Mouse (Mus musculus) activated CD4-positive, CD25-positive, alpha-beta regulatory T cell, adult 4 months (primary cell): ENCODE data around the gene Vamp2. TPM values are rescaled to one million over a fixed set of nuclear protein-coding genes. Genes with fewer than 3 reads are reported as not detected.

ENCODE experiments used
- ATAC-seq: one replicate; pipeline ENCODE4 v1.8.0; 2017
- polyA plus RNA-seq, 2 experiments: library from polyadenylated mRNA; unstranded; fragments of 100-300 nt; shearing (Covaris generic); gene quantifications; one replicate each; pipeline ENCODE4 v1.2.1; 2017

Vamp2 gene
- polyA plus RNA-seq, result 10 to 100 TPM; 27.6 to 27.9 TPM

DNA sequence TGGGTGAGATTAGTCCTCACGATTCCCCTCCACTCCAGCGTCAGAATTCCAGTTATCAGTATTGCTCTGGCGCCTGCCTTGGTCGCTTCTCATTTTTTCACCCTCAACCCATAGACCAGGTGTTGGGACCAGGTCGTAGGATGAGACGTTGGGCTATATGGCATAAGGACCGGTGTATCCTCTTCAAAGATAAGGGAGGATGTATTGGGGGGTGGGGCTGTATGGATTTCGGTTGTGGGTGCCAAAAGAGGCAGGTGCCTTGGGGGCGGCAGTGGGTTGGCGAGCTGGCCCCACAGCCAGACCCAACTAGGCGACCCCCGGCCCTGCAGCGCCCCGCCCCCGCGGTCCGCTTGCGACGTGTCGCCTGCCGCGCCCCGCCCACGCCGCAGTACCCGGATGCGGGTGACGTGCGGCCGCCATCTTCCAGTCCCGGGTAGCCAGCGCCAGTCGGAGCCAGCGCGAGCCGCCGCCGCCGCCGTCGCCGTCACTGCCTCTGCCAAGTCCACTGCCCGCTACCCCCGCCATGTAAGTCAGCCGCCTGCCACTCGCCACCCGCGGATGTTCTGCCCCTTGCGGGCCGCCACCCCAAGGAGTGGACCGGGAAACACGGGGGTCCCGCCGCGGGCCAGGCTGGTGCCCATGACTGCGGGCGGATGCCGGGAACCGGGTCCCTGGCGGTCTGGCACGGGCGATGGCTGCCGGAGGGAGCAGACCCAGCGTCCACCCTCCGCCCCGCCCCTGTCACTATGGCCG, at the start of gene Vamp2:
TSS of gene Vamp2 (plus strand) at position 388 of the 753 bp plus-strand sequence.
- ATAC-seq, result peak; percentile 47

DNA sequence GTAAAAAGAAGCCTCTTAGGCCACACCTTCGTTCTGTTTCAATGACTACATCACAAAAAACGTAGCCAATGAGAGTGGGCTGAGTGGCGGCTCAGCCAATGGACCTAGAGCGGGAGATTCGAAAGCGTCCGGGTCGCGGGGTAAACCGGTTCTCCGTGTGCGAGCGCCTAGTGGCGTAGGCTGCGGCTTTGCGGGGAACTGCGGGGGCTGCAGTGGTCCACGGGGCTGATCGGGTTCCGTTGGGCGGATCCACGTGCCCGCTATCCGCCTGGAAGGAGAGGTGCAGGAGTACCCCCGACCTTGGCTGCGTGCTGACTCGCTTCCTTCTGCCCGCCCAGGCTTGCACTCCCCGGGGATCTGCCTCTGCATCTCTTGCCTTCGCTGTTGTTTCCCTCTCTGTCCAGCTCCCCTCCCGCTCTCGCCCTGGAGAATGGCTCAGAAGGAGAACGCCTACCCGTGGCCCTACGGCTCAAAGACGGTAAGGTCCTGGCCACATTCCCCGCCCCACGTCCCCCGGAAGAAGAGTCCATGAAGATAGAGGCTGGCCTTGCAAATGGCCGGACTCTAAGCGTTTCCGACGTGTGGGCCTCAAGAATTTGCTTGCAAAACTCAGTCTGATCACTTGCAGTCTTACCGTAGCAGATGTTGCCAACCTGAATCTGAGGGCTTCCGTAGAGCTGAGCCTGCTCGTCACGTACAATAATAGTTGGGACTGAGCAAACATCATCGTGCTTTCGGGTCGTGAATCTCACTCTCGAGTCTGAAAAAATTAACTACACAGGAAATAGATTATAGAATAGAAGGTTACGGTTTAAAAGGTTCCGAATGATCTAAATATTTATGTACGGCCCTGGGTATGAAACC, 42.5 kb upstream of the Vamp2 start, which contains the start of gene Aurkb:
TSS of gene Aurkb (plus strand) at position 117 of the 864 bp plus-strand sequence.
- peak; percentile 78 for ATAC-seq

GRCm38 (mm10) chr11:69046395-69046774, 41.9 kb upstream of the Vamp2 start:
- ATAC-seq, result no peak

- no peak for ATAC-seq
These were observed 40.7 kb upstream of the Vamp2 start for GRCm38 (mm10) chr11:69047592-69047991.

DNA sequence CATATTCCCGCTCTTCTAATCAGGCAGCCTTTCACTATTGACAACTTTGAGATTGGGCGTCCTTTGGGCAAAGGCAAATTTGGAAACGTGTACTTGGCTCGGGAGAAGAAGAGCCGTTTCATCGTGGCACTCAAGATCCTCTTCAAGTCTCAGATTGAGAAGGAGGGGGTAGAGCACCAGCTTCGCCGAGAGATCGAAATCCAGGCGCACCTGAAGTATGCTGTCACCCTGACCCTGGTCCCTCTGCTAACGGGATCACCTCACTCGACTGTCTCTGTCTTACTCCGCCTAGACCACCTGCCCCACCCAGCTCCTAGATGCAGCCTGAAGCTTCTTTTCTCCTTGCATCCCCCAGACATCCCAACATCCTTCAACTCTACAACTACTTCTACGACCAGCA, 40.1 kb upstream of the Vamp2 start:
- ATAC-seq, result no peak

GRCm38 (mm10) chr11:69050748-69051147, 37.5 kb upstream of the Vamp2 start:
- ATAC-seq, result no peak

DNA sequence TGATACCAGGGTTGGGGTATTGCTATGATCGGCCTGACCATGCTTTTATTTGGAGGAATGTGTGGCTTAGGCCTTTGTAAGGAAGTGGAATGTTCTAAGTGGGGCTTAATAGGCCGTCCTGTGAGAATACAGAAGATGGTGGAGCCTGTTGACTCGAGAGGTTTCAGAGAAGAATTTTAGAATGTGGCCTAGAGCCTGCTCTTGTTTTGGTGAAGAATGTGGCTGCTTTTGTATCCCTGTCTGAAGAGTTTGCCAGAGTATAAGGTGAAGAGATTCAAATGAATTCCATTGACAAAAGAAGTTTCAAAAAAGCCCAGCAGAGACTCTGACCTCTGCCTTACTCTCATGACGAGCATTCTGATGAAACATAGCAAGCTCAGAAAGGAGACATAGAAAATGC, 36.5 kb upstream of the Vamp2 start:
- ATAC-seq, result no peak

- ATAC-seq, result no peak
These were observed 35.4 kb upstream of the Vamp2 start for GRCm38 (mm10) chr11:69052824-69053421.

- no peak for ATAC-seq
These were observed 34.4 kb upstream of the Vamp2 start for GRCm38 (mm10) chr11:69053848-69054247.

- no peak for ATAC-seq
These were observed 30.0 kb upstream of the Vamp2 start for GRCm38 (mm10) chr11:69058265-69058664.

GRCm38 (mm10) chr11:69058729-69059356, 29.4 kb upstream of the Vamp2 start:
- ATAC-seq, result no peak

DNA sequence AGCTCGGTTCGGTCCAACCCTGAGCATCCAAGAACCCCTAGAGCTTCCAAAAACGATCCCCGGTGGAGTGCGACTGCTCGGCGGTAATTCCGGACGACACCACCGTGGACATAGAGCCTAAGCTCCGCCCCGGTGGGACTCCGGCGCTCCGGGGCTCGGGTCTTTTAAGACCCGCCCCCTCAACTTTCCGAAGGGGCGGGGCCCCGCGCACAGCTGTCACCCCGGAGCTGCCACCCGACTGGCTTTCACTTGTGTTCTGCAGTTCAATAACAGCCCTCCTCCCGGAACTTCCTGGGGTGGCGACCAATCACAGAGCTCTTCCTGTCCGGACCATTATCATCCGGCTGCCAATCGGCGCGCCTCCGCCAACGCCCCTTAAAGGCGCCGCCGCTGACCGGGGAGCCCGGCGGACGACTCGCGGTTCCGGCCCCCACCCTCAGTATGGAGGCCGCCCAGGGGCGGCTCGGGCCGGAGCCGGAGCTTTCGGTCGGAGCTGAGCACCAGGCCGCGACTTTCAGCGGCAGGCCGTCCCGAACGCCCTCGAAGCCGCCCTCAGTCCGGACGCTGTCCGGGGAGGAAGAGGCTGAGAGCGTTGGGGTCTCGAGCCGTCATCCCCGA, 28.8 kb upstream of the Vamp2 start, which contains the start of gene Borcs6:
TSS of gene Borcs6 (plus strand) at position 361 of the 618 bp plus-strand sequence.
- peak; percentile 94 for ATAC-seq

GRCm38 (mm10) chr11:69059975-69060411, 28.3 kb upstream of the Vamp2 start:
- ATAC-seq, result no peak

- ATAC-seq, result no peak
These were observed 27.6 kb upstream of the Vamp2 start for GRCm38 (mm10) chr11:69060448-69061254.

DNA sequence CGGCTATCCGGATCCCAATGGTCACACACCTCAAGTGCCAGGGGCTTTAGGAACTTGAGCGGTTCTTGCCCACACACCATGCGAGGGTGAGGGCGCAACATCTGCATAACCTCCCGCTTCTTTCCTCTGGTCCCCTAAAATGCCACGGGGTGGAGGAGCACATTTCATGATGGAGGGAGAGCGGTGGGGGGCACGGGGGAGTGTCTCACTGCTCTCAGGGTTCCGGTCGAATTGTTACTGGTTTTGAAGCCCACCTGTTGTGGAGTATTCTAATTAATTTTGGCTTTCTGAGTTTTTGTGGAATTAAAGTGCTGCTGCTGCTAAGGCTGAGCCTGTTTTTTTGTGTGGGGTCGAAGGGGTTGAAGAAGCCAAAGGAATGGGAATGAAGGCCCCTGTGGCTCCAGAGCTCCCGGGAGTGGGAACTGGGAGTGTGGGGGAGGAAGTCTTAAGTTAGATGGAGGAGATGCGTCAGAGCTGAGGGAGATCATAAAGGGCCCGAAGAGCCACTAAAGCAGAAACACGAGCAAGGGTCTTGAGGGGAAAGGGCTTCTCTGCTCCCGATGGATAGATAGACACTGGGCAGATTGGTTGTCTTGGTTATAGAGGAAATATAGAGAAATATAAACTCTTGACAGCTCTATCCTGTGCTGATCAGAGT, 26.9 kb upstream of the Vamp2 start:
- ATAC-seq, result no peak

- no peak for ATAC-seq
These were observed 26.0 kb upstream of the Vamp2 start for GRCm38 (mm10) chr11:69062194-69062760.

GRCm38 (mm10) chr11:69062761-69063224, 25.5 kb upstream of the Vamp2 start:
- ATAC-seq, result peak; percentile 30

GRCm38 (mm10) chr11:69063413-69064201, 24.7 kb upstream of the Vamp2 start:
- ATAC-seq, result no peak
